Comparison of ENCODE assay signal across 17 mouse cellular contexts in the genomic region with DNA sequence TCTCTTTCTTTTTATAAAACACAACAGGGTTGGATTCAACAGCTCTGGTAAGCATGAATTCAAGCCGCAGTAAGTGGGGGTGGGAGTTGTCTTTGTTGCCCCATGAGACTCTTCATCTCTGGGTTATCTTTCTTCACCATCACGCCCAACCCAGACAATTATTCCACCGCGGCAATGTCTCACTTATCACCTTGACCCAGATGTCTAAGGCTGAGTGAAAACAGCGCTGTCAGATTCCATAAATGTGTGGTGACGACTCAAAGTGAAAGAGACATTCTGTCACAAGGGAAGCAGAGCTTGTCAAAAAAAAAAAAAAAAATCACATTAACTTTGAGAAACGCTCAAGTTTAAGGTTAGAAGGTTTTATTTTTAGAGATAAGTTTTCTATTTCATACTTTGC. TPM values are rescaled to one million over a fixed set of nuclear protein-coding genes. Genes with fewer than 3 reads are reported as not detected.
DNase-seq lines count a peak whose midpoint lies in the region; ATAC-seq and TF ChIP-seq lines count a peak whose summit lies in the region.
"Had no signal": no experiment of that assay in that cellular context is flagged by ENCODE, and none has a peak within 500 bp of the region (broad histone marks: within the 10 kb centered on the region; RNA-seq: fewer than 3 reads in every experiment).

No protein-coding gene starts in this region.

- H3K4me2 ChIP-seq in liver, postnatal 0 days (ENCODE audit: low read depth, low read length): no peak overlapping the region
- H3K4me2 ChIP-seq: embryonic facial prominence, embryonic 13.5 days had no signal

- H3K9ac ChIP-seq in liver, postnatal 0 days (replicated peaks): no peak overlapping the region
- H3K9ac ChIP-seq: embryonic facial prominence, embryonic 13.5 days had no signal

- no peaks in the 10 kb centered on the region for H3K4me1 ChIP-seq in liver, postnatal 0 days (ENCODE audit: insufficient read depth)
- H3K4me1 ChIP-seq: embryonic facial prominence, embryonic 13.5 days; midbrain, embryonic 10.5 days had no signal

- TF ChIP-seq EP300 in liver, postnatal 0 days (IDR thresholded peaks at IDR 0.05; ENCODE audit: low read depth): no peak

- H3K27me3 ChIP-seq in liver, postnatal 0 days (ENCODE audit: insufficient read depth, low read length): no peaks in the 10 kb centered on the region
- H3K27me3 ChIP-seq: embryonic facial prominence, embryonic 13.5 days had no signal

- H3K36me3 ChIP-seq in liver, postnatal 0 days (replicated peaks; ENCODE audit: insufficient read depth, low read length): no peaks in the 10 kb centered on the region
- H3K36me3 ChIP-seq: embryonic facial prominence, embryonic 13.5 days; midbrain, embryonic 10.5 days had no signal

- no peak for ATAC-seq in liver, postnatal 0 days
- ATAC-seq: forebrain, embryonic 16.5 days had no signal

- H3K27ac ChIP-seq in liver, postnatal 0 days (ENCODE audit: low read depth): no peak overlapping the region
- H3K27ac ChIP-seq: embryonic facial prominence, embryonic 13.5 days; midbrain, embryonic 10.5 days had no signal

- H3K9me3 ChIP-seq in liver, postnatal 0 days (ENCODE audit: low read length): no peaks in the 10 kb centered on the region

- no peak for TF ChIP-seq CTCF in liver, postnatal 0 days (IDR thresholded peaks at IDR 0.05; ENCODE audit: low read depth)

- no peak overlapping the region for H3K4me3 ChIP-seq in liver, postnatal 0 days (ENCODE audit: low read depth, low read length)
- H3K4me3 ChIP-seq: embryonic facial prominence, embryonic 13.5 days; midbrain, embryonic 10.5 days had no signal

- WGBS in liver, postnatal 0 days (ENCODE audit: insufficient replicate concordance): 64% methylated on average over 7 of the region's 7 CpGs

- DNase-seq in embryo, embryonic 10 days (ENCODE audit: low spot score): peak; percentile 30
- DNase-seq in embryo, embryonic 9.5 days (ENCODE audit: extremely low spot score): no peak
- DNase-seq in liver: peak; percentile 15
- no peak for DNase-seq in liver, postnatal 0 days
- DNase-seq in induced T-regulatory cell, adult 2 months (ENCODE audit: low read depth): peak; percentile 56
- DNase-seq in thymus, postnatal 36 days: no peak
- no peak for DNase-seq in kidney, postnatal 4 days
- DNase-seq in cerebellum, postnatal 4 days (ENCODE audit: low spot score in 2 of 2): no peak
- DNase-seq: adrenal gland, postnatal 25 days; B cell, adult 2 months; cerebellum, postnatal 25 days; lung, adult 2 months; lung, postnatal 36 days; right cerebral cortex, adult 18-20 months had no signal

RNA-seq across cellular contexts. Expression of a gene that starts 25.9 kb away (rescaled TPM):
- 0.04 and 0.09 TPM in 2 replicates for polyA plus RNA-seq in liver, postnatal 0 days (2015; fragmentation: Nextera tagmentation; extraction: Ambion mirVana)

Comparison
In these comparisons a context has a peak if more than half of its experiments do, and no peak if none do; other contexts are left out.
1. DNase-seq: peak in embryo, embryonic 10 days (single experiment), liver (single experiment) and induced T-regulatory cell, adult 2 months (single experiment); none in embryo, embryonic 9.5 days (single experiment), liver, postnatal 0 days (single experiment), thymus, postnatal 36 days (0 of 2), kidney, postnatal 4 days (0 of 2) and cerebellum, postnatal 4 days (0 of 2).